8 mouse cellular contexts compared by ENCODE assay signal in the genomic region with DNA sequence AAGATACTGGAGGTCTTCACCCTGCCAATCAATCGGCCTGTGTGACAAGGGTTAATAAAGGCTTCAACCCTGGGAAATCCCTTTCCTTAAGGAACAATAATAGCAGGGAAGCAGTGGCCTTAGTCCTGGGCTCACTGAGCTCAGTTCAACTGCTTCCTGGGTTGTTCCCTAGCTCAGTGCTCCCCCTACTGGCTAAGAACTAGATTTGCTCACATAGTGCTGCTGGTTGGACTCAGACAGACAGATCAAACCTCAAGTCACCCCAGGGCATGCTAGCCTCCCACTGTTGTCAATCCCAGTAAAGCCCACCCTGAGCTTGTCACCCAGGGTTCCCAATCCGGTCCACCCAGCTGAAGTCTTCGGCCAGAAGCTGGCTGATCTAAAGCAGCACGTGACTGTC.
A peak's percentile ranks its signal among the peaks of the same experiment; 100 is the strongest.
DNase-seq lines count a peak whose midpoint lies in the region; ATAC-seq lines count a peak whose summit lies in the region.

No protein-coding gene starts in this region.

- H3K9ac ChIP-seq in midbrain, embryonic 15.5 days = no peak overlapping the region

- H3K36me3 ChIP-seq in midbrain, embryonic 15.5 days (replicated peaks) = peaks cover 5% of the 10 kb centered on the region; the same call in 1 of the 2 replicates

- no peaks in the 10 kb centered on the region for H3K9me3 ChIP-seq in midbrain, embryonic 15.5 days

- intact Hi-C loops in heart, postnatal 14 days (cut with DNase I) = loop anchor here (2.0 to 5.0 kb wide), 2 partner anchors 183 to 393 kb away; no protein-coding TSS in a partner anchor

- no peak overlapping the region for H3K27ac ChIP-seq in midbrain, embryonic 15.5 days

- no peak overlapping the region for H3K4me2 ChIP-seq in midbrain, embryonic 15.5 days

- 36% methylated on average over 4 of the region's 4 CpGs for WGBS in large intestine, adult 2 months
- WGBS in midbrain, embryonic 15.5 days = 28% methylated on average over 4 of the region's 4 CpGs

- peak; percentile 80 for ATAC-seq in midbrain, embryonic 15.5 days (replicated peaks)

- peaks cover 9% of the 10 kb centered on the region for H3K4me1 ChIP-seq in midbrain, embryonic 15.5 days

- peak; percentile 28 for DNase-seq in kidney, adult 18-20 months
- no peak for DNase-seq in kidney, adult 11 months
- peak; percentile 14 for DNase-seq in adrenal gland, adult 8-10 months
- peak; percentile 86 for DNase-seq in embryo, embryonic 11 days
- DNase-seq in heart, postnatal 14 days = peak; percentile 29 to 58
- DNase-seq in large intestine, adult 2 months (ENCODE audit: low read depth, low spot score) = peak; percentile 24
- no peak for DNase-seq in spleen, postnatal 14 days (ENCODE audit: low spot score in 2 of 2)

- no peaks in the 10 kb centered on the region for H3K27me3 ChIP-seq in midbrain, embryonic 15.5 days (replicated peaks)

- H3K4me3 ChIP-seq in midbrain, embryonic 15.5 days = no peak overlapping the region

Comparison
In these comparisons a context has a peak if more than half of its experiments do, and no peak if none do; other contexts are left out.
1. DNase-seq: peak in kidney, adult 18-20 months (single experiment), adrenal gland, adult 8-10 months (single experiment), embryo, embryonic 11 days (single experiment), heart, postnatal 14 days (2 of 2) and large intestine, adult 2 months (single experiment); none in kidney, adult 11 months (single experiment) and spleen, postnatal 14 days (0 of 2).